Mouse (Mus musculus) urinary bladder, postnatal 25 days (tissue): ENCODE measurements around the gene Col6a2.

Experiments
- DNase-seq: peaks from one replicate; pipeline ENCODE4 v3.0.0; 2022; ENCODE audit warnings: low spot score

Gene Col6a2

DNA sequence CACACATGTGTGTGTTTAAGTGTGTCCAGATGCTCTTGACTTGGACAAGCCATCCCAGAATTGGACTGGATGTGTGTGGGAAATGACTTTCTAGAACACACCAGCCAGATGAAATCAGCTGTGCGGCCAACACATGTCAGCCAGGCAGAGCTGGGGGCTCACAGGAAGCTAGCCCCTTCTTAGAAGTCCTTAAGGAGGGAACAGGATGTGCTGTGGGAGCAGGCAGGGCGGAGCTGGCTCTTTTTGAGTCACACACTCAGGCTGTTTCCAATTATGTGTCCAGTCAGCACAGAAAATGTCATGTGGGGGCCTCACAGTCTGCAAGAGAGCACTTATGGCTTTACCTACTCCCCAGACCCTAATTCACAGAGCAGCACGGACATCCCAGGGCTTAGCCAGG, 12.6 kb upstream of the Col6a2 start:
- no peak for DNase-seq

GRCm38 (mm10) chr10:76634584-76634983, 11.2 kb upstream of the Col6a2 start:
- no peak for DNase-seq

DNA sequence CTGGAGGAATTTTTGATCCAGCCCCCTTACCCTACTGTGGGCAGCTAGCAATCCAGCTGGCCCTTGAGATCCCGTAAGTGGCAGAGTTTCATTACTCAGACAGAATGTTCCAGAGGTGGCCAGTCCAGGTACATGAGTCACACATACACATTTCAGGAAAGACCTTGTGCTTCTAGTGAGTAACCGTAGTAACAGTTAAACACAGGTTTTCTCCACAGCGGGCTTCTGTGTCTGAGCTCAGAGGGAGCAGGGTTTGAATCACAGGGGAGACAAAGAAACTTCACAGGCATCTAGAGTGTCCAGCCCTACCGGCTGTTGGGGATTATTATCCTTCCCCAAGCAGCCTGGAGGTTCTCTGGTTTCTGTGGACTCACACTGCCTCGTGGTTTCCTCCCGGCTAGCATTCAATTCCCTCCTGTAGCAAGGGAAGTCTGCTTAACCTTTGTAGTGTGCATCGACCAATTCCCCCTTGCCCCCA, 10.7 kb upstream of the Col6a2 start:
- DNase-seq, result no peak

- no peak for DNase-seq
Measured at GRCm38 (mm10) chr10:76632630-76633029, 9.2 kb upstream of the Col6a2 start.

GRCm38 (mm10) chr10:76630657-76631056, 7.2 kb upstream of the Col6a2 start:
- DNase-seq, result no peak

DNA sequence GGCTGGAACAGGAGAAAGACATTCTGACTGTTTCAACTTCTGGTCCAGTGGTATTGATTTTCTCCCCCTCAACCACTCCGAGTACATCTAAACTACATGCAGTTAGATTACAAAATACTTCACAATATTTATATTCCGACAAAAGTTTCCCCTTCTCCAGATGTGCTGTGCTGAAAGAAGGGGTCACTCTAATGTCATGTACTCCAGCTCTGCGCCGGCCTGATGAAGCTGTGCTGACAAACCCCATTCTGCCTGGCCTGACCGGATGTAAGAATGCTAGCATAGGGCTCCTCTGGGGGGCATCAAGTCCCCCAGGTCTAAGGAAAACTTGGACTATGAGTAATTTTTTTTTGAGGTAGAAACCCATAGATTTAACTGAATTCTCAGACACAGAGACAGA, 4.3 kb upstream of the Col6a2 start:
- DNase-seq, result no peak

DNA sequence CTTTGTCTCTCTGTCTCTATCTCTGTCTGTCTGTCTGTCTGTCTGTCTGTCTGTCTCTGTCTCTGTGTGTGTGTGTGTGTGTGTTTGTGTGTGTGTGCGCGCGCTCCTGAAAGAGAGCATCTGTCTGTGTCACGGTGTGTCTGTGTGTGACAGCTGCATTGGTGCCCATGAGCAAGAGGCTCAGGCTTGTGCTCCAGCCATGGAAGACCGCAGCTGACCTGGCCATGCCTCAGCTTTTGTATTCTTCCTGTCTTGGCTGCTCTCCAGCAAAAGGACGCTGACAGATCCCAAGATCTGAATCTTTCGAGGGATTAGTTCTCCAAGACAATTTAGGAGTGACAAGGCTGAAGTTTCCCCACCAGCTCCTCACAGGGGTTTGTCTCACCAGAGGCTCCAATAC, 1.5 kb upstream of the Col6a2 start:
- DNase-seq, result no peak

DNA sequence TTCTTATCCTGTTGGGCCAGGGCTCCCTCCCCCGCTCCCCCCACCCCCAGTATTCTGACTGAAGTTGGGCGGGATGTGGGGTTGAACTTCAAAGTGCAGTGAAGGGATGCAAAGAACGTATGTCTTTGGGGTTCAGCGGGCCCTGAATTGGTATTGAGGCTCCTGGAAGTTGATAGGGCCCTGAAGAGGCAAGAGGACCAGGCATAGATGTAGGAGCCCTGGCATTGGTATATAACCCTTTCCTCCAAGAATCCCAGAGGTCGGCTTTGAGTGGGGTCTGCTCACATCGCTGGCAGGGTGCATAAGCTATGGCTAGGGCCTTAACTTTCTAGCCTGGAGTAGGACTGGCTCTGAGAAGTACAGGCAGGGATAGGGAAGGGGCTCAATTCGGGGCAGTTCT, 304 bp upstream of the Col6a2 start:
- no peak for DNase-seq

DNA sequence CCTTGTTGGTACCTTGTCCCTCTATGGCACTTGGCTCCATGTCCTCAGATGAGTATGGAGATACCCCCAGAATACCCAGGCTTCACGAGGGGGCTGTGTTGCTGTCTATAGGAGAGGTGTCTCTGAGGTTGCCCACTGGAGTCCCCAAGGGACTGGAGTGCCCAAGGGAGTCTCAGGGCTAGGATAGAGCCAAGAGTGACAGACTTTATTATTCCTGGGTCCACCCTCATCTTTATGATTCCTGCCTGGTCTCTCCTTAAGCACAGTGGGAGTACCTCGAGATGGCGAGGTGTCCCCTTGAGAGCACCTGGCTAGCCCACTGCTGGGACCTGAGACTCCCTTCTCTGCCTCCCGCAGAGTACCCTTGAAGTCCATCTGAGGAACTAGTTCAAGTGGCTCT, 1.0 kb downstream of the Col6a2 start:
- no peak for DNase-seq

- no peak for DNase-seq
Measured at GRCm38 (mm10) chr10:76612473-76612872, 11.0 kb downstream of the Col6a2 start.

DNA sequence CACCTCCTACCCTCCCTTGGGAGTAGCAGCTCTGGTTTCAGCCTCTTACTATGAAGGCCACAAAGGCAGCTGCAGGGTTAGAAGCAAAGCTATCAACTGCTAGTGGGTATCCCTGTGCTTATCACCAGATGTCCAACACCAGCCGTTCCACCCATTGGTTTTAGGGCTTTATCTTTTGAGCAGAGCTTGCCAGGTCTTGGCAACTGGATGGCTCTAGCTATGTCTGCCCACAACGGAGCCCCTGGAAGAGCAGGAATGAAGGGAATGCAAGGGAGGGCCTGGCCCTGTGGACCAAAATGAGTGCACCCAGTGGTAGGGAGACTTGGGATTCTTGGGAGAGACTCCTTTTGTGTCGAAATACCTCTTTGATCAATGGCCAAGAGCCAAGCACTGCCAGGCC, 20.7 kb downstream of the Col6a2 start:
- no peak for DNase-seq

DNA sequence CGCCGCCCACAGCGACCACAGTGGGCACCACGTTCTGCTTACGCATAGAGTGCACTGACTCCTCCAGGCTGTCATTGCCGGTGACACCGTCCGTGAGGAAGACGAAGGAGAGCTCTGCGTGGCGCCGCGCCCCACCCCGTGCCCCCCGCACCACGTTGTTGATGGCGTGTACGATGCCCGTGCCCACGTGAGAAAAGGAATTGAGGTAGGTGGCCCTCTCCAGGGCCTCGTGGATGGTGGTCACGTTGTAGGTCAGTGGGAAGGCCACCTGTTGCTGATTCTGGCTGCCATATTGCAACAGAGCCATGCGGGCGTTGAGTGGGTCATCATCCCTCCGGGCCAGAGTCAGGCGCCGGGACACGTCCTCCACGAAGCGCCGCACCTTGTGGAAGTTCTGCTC, 27.1 kb downstream of the Col6a2 start:
- no peak for DNase-seq

DNA sequence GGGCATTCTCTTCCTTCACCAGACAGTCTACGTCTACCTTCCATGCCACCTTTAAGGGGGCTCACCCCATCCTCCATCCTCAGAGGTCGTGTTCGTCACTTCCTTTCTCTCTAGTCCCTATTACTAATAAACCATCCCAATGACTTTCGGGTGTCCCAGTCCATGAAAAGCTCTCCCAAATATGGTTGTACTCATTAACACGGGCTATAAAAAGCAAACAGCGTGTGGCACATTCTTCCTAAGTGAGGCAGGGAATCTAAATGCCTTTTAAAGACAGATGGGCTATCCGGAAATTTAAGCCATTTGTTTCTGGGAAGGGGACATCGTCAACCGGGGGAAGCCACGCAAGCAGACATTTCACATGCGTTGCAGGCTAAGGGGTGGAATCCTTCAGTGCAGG, 33.2 kb downstream of the Col6a2 start:
- no peak for DNase-seq

GRCm38 (mm10) chr10:76586190-76586589, 37.2 kb downstream of the Col6a2 start:
- DNase-seq, result no peak

- no peak for DNase-seq
Measured at GRCm38 (mm10) chr10:76584138-76584537, 39.3 kb downstream of the Col6a2 start.

GRCm38 (mm10) chr10:76576920-76577319, 46.5 kb downstream of the Col6a2 start:
- no peak for DNase-seq

DNA sequence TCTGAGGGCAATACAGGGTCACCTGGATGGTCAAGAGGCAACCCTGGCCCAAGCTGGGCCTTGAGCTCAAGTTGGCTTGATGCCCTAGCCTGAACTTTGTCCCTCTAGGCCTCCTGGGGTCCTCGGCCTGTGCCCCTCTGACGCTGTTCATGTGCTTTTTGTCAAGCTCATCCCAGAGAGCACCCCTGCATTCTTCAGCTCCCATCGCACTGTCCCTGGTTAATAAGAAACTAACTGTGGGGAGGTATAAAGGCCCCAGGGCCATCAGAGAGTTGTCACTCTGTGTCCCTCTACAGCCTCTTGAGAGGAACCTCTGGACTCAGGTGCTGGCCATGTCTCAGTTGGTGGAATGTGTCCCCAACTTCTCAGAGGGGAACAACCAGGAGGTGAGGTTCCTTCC, 48.1 kb downstream of the Col6a2 start, which contains the start of gene Ftcd:
TSS of gene Ftcd (plus strand) at position 275 of the 400 bp plus-strand sequence.
- DNase-seq, result no peak

GRCm38 (mm10) chr10:76572151-76572550, 51.3 kb downstream of the Col6a2 start:
- DNase-seq, result no peak

GRCm38 (mm10) chr10:76571070-76571469, 52.4 kb downstream of the Col6a2 start:
- no peak for DNase-seq

- DNase-seq, result no peak
Measured at GRCm38 (mm10) chr10:76569996-76570685, 53.3 kb downstream of the Col6a2 start.

GRCm38 (mm10) chr10:76561972-76562371, 61.5 kb downstream of the Col6a2 start, which contains the start of gene Spatc1l:
TSS of gene Spatc1l (plus strand) at chr10:76562272.
- no peak for DNase-seq

DNA sequence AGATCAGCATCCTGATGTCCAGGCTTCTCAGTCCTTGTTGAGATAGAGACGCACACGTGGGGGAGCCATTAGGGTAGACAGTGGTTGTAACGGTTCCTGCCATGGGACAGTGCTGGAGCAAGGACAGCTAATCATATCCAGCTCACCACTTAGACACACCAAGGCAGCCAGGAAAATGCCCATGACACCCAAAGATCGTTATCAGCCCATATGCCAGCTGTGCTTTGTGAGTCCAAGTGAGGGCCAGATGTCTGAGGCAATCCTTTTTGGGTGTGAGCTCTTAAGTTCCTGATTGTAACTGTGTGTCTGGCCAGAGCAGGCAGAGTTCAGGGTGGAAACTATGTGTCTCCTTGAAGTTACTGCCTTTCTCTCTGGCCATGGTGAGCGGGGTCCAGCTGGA, 69.4 kb downstream of the Col6a2 start:
- DNase-seq, result no peak

DNA sequence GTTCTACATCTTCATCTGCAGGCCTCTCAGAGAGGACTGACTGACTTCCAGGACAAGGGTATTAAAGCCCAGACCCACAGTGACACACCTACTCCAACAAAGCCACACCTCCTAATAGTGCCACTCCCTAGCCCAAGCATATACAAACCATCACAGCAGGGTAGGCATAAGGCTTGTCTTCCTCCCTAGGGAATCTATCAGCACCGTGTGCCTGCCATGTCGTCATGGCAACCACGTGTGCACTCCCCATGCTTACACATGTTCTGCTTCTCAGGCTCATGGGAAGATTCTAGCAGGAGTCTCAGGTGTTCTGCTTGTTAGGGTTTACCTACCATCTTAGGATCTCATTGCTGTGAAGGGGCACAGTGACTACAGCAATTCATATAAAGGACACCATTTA, 71.9 kb downstream of the Col6a2 start:
- no peak for DNase-seq

GRCm38 (mm10) chr10:76550458-76550857, 73.0 kb downstream of the Col6a2 start:
- DNase-seq, result no peak
